Mouse (Mus musculus) E14TG2a.4 (cell line): ENCODE data around the gene Golga4.

ENCODE experiments used
- CTCF ChIP-seq: conservative IDR thresholded peaks from 2 replicates; pipeline ENCODE4 v1.5.1; 2014; ENCODE audit warnings: low read length
- NANOG ChIP-seq: IDR thresholded peaks from 2 replicates; pipeline ENCODE4 v1.6.1; 2014; ENCODE audit warnings: borderline replicate concordance, low read length, mixed read lengths
- POU5F1 ChIP-seq: IDR thresholded peaks from 2 replicates; pipeline ENCODE4 v1.6.1; 2014; ENCODE audit warnings: low read length, borderline replicate concordance

GRCm38 (mm10) chr9:118506020-118506403 is at the start of gene Golga4:
- TF ChIP-seq CTCF (no peak), NANOG (no peak), POU5F1 (no peak)
